Mouse (Mus musculus) megakaryocyte progenitor cell, adult 5-6 weeks (primary cell): ENCODE measurements around the gene Tmem230. TPM values are rescaled to one million over a fixed set of nuclear protein-coding genes. Genes with fewer than 3 reads are reported as not detected.

Experiments used
- total RNA-seq, 2 experiments: library from RNA; stranded (forward) in 1 of 2; stranded (reverse) in 1 of 2; fragments of 157-497, 149-512 nt in 1 of 2; fragments of 200-1000 nt in 1 of 2; gene quantifications; 2 replicates each; pipeline versions ENCODE4 v1.2.3 to v1.2.4; 2015 to 2017

Tmem230 gene
- total RNA-seq, 2 experiments from 2014 or later: 17.2 to 64.6 TPM

Other genes starting within 250 kb of the Tmem230 start
- gene Rassf2, start 217.5 kb downstream of the Tmem230 start, total RNA-seq (2015): 32.9 and 42.8 TPM in 2 replicates
- gene Rassf2, start 217.5 kb downstream of the Tmem230 start, total RNA-seq (2017): 65.5 and 71.5 TPM in 2 replicates
- 5.4 and 6.7 TPM in 2 replicates for gene Slc23a2, start 102.7 kb downstream of the Tmem230 start, total RNA-seq (2015)
- gene Slc23a2, start 102.7 kb downstream of the Tmem230 start, total RNA-seq (2017): 7.4 and 25.7 TPM in 2 replicates
- gene Pcna, start 5.5 kb upstream of the Tmem230 start, total RNA-seq (2015): 782 and 829 TPM in 2 replicates
- gene Pcna, start 5.5 kb upstream of the Tmem230 start, total RNA-seq (2017): 543 and 606 TPM in 2 replicates
- 6.9 and 9.3 TPM in 2 replicates for gene Cds2, start 15.3 kb upstream of the Tmem230 start, total RNA-seq (2015)
- 8.6 and 10.5 TPM in 2 replicates for gene Cds2, start 15.3 kb upstream of the Tmem230 start, total RNA-seq (2017)
- gene Prokr2, start 137.6 kb upstream of the Tmem230 start, total RNA-seq (2015): not detected in 2 replicates
- not detected in 2 replicates for gene Prokr2, start 137.6 kb upstream of the Tmem230 start, total RNA-seq (2017)